Mouse (Mus musculus) MN1 (cell line): Measurements from ENCODE around the gene Elovl3.
"Not testable (repeated sequence)": the region's sequence is repeated elsewhere in the genome, so short reads cannot be mapped to it uniquely, and the experiment has no call there.

ENCODE experiments used
- DNase-seq: peaks from one replicate; pipeline ENCODE4 v3.0.0-alpha.2; 2016; ENCODE audit warnings: low spot score

Elovl3 gene

GRCm38 (mm10) chr19:46131694-46132525 lies at the start of gene Elovl3:
Elovl3 (plus strand) TSS chr19:46131897.
- peak; percentile 49 for DNase-seq

GRCm38 (mm10) chr19:46085185-46085584 lies 46.5 kb upstream of the Elovl3 start:
- DNase-seq: no peak

- peak; percentile 63 for DNase-seq
Observed at GRCm38 (mm10) chr19:46086337-46086736, 45.4 kb upstream of the Elovl3 start.

- no peak for DNase-seq
Observed at GRCm38 (mm10) chr19:46087871-46088270, 43.8 kb upstream of the Elovl3 start.

GRCm38 (mm10) chr19:46091641-46092040 lies 40.1 kb upstream of the Elovl3 start:
- DNase-seq: no peak

GRCm38 (mm10) chr19:46094144-46094543 lies 37.6 kb upstream of the Elovl3 start:
- DNase-seq: no peak

- DNase-seq: no peak
Observed at GRCm38 (mm10) chr19:46095291-46095690, 36.4 kb upstream of the Elovl3 start.

GRCm38 (mm10) chr19:46096396-46096795 lies 35.3 kb upstream of the Elovl3 start:
- DNase-seq: no peak

GRCm38 (mm10) chr19:46099561-46099960 lies 32.1 kb upstream of the Elovl3 start:
- DNase-seq: no peak

GRCm38 (mm10) chr19:46103437-46104186 lies 28.1 kb upstream of the Elovl3 start:
- no peak for DNase-seq

GRCm38 (mm10) chr19:46104187-46104557 lies 27.5 kb upstream of the Elovl3 start:
- no peak for DNase-seq

GRCm38 (mm10) chr19:46110214-46110613 lies 21.5 kb upstream of the Elovl3 start:
- DNase-seq: no peak

GRCm38 (mm10) chr19:46110781-46111180 lies 20.9 kb upstream of the Elovl3 start:
- no peak for DNase-seq

GRCm38 (mm10) chr19:46114617-46115016 lies 17.1 kb upstream of the Elovl3 start:
- DNase-seq: no peak

- DNase-seq: no peak
Observed at GRCm38 (mm10) chr19:46119458-46119857, 12.2 kb upstream of the Elovl3 start.

GRCm38 (mm10) chr19:46120872-46121271 lies 10.8 kb upstream of the Elovl3 start:
- no peak for DNase-seq

GRCm38 (mm10) chr19:46123876-46124275 lies 7.8 kb upstream of the Elovl3 start:
- DNase-seq: no peak

GRCm38 (mm10) chr19:46124651-46125050 lies 7.0 kb upstream of the Elovl3 start:
- DNase-seq: no peak

- no peak for DNase-seq
Observed at GRCm38 (mm10) chr19:46126301-46126700, 5.4 kb upstream of the Elovl3 start.

- DNase-seq: not testable (repeated sequence)
Observed at GRCm38 (mm10) chr19:46129737-46130136, 2.0 kb upstream of the Elovl3 start.

- no peak for DNase-seq
Observed at GRCm38 (mm10) chr19:46131283-46131682, 414 bp upstream of the Elovl3 start.

- DNase-seq: no peak
Observed at GRCm38 (mm10) chr19:46132577-46132976, 880 bp downstream of the Elovl3 start.

- DNase-seq: peak; percentile 88
Observed at GRCm38 (mm10) chr19:46135297-46135696, 3.6 kb downstream of the Elovl3 start.
